Mouse (Mus musculus): Measurements from ENCODE around the gene Agbl4. TPM values are rescaled to one million over a fixed set of nuclear protein-coding genes. Genes with fewer than 3 reads are reported as not detected.

The Agbl4 gene
- polyA plus RNA-seq, 1 experiment from 2014 or later = 0.38 TPM

- no peak for ATAC-seq (ENCODE audit: insufficient number of reproducible peaks, insufficient read depth, low FRiP score, low TSS enrichment, low read depth)
These were observed 200.3 kb downstream of the Agbl4 start for GRCm38 (mm10) chr4:110597726-110598283.

GRCm38 (mm10) chr4:110641417-110641816 lies 244.0 kb downstream of the Agbl4 start:
- no peaks in the 10 kb centered on the region for H3K4me1 ChIP-seq (replicated peaks)
- H3K9ac ChIP-seq (replicated peaks) = no peak overlapping the region
- no peaks in the 10 kb centered on the region for H3K27me3 ChIP-seq
- no peak for ATAC-seq (ENCODE audit: insufficient number of reproducible peaks, insufficient read depth, low FRiP score, low TSS enrichment, low read depth)
- H3K27ac ChIP-seq = no peak overlapping the region
- H3K4me2 ChIP-seq = no peak overlapping the region
- H3K4me3 ChIP-seq (replicated peaks) = no peak overlapping the region
- WGBS = 90% methylated on average over 3 of the region's 3 CpGs
- H3K36me3 ChIP-seq = no peaks in the 10 kb centered on the region
- H3K9me3 ChIP-seq = no peaks in the 10 kb centered on the region

More at GRCm38 (mm10) chr4:110597726-110598283, 200.3 kb downstream of the Agbl4 start:
- no peaks in the 10 kb centered on the region for H3K9me3 ChIP-seq
- no peaks in the 10 kb centered on the region for H3K4me1 ChIP-seq (replicated peaks)
- H3K27ac ChIP-seq = no peak overlapping the region
- no peak overlapping the region for H3K4me3 ChIP-seq (replicated peaks)
- no peaks in the 10 kb centered on the region for H3K36me3 ChIP-seq
- H3K9ac ChIP-seq (replicated peaks) = no peak overlapping the region
- no peaks in the 10 kb centered on the region for H3K27me3 ChIP-seq
- WGBS = 64% methylated on average over 4 of the region's 4 CpGs
- H3K4me2 ChIP-seq = no peak overlapping the region

- ATAC-seq (ENCODE audit: insufficient number of reproducible peaks, insufficient read depth, low FRiP score, low TSS enrichment, low read depth) = peak; percentile 56; the same call in 1 of the 2 replicates
- no peak overlapping the region for H3K4me3 ChIP-seq (replicated peaks)
- no peaks in the 10 kb centered on the region for H3K27me3 ChIP-seq
- no peak overlapping the region for H3K27ac ChIP-seq
- no peaks in the 10 kb centered on the region for H3K9me3 ChIP-seq
- H3K36me3 ChIP-seq = no peaks in the 10 kb centered on the region
- no peak overlapping the region for H3K9ac ChIP-seq (replicated peaks)
- H3K4me1 ChIP-seq (replicated peaks) = no peaks in the 10 kb centered on the region
- H3K4me2 ChIP-seq = no peak overlapping the region
- WGBS = 87% methylated on average over 2 of the region's 2 CpGs
These were observed 265.5 kb downstream of the Agbl4 start for GRCm38 (mm10) chr4:110662940-110663339.

- Histone ChIP-seq H3K4me2 (no peak overlapping the region), H3K27ac (no peak overlapping the region), H3K27me3 (no peaks in the 10 kb centered on the region), H3K9ac (replicated peaks) (no peak overlapping the region), H3K36me3 (no peaks in the 10 kb centered on the region), H3K4me3 (replicated peaks) (no peak overlapping the region), H3K4me1 (replicated peaks) (no peaks in the 10 kb centered on the region), H3K9me3 (no peaks in the 10 kb centered on the region)
- WGBS = 68% methylated on average over 1 of the region's 1 CpGs
- no peak for ATAC-seq (ENCODE audit: insufficient number of reproducible peaks, insufficient read depth, low FRiP score, low TSS enrichment, low read depth)
These were observed 276.7 kb downstream of the Agbl4 start for GRCm38 (mm10) chr4:110674121-110674520.

- Histone ChIP-seq H3K4me3 (replicated peaks) (no peak overlapping the region), H3K4me1 (replicated peaks) (no peaks in the 10 kb centered on the region), H3K27ac (no peak overlapping the region), H3K9me3 (no peaks in the 10 kb centered on the region), H3K9ac (replicated peaks) (no peak overlapping the region), H3K27me3 (no peaks in the 10 kb centered on the region), H3K4me2 (no peak overlapping the region), H3K36me3 (no peaks in the 10 kb centered on the region)
- WGBS = 81% methylated on average over 1 of the region's 1 CpGs
- no peak for ATAC-seq (ENCODE audit: insufficient number of reproducible peaks, insufficient read depth, low FRiP score, low TSS enrichment, low read depth)
These were observed 337.7 kb downstream of the Agbl4 start for GRCm38 (mm10) chr4:110735141-110735540.

- WGBS = 92% methylated on average over 2 of the region's 2 CpGs
- H3K27me3 ChIP-seq = no peaks in the 10 kb centered on the region
- H3K9ac ChIP-seq (replicated peaks) = no peak overlapping the region
- ATAC-seq (ENCODE audit: insufficient number of reproducible peaks, insufficient read depth, low FRiP score, low TSS enrichment, low read depth) = no peak
- H3K9me3 ChIP-seq = no peaks in the 10 kb centered on the region
- no peaks in the 10 kb centered on the region for H3K36me3 ChIP-seq
- no peak overlapping the region for H3K4me3 ChIP-seq (replicated peaks)
- no peak overlapping the region for H3K27ac ChIP-seq
- no peaks in the 10 kb centered on the region for H3K4me1 ChIP-seq (replicated peaks)
- H3K4me2 ChIP-seq = no peak overlapping the region
These were observed 360.5 kb downstream of the Agbl4 start for GRCm38 (mm10) chr4:110757941-110758340.

- H3K4me3 ChIP-seq (replicated peaks) = no peak overlapping the region
- H3K4me1 ChIP-seq (replicated peaks) = no peaks in the 10 kb centered on the region
- H3K27me3 ChIP-seq = no peaks in the 10 kb centered on the region
- no peaks in the 10 kb centered on the region for H3K9me3 ChIP-seq
- H3K27ac ChIP-seq = no peak overlapping the region
- no peaks in the 10 kb centered on the region for H3K36me3 ChIP-seq
- no peak overlapping the region for H3K9ac ChIP-seq (replicated peaks)
- 86% methylated on average over 4 of the region's 4 CpGs for WGBS
- H3K4me2 ChIP-seq = no peak overlapping the region
- no peak for ATAC-seq (ENCODE audit: insufficient number of reproducible peaks, insufficient read depth, low FRiP score, low TSS enrichment, low read depth)
These were observed 391.1 kb downstream of the Agbl4 start for GRCm38 (mm10) chr4:110788596-110788995.

GRCm38 (mm10) chr4:110799902-110800301 lies 402.4 kb downstream of the Agbl4 start:
- Histone ChIP-seq H3K4me2 (no peak overlapping the region), H3K4me3 (replicated peaks) (no peak overlapping the region), H3K36me3 (no peaks in the 10 kb centered on the region), H3K9ac (replicated peaks) (no peak overlapping the region), H3K27ac (no peak overlapping the region), H3K4me1 (replicated peaks) (no peaks in the 10 kb centered on the region), H3K27me3 (no peaks in the 10 kb centered on the region), H3K9me3 (no peaks in the 10 kb centered on the region)
- no peak for ATAC-seq (ENCODE audit: insufficient number of reproducible peaks, insufficient read depth, low FRiP score, low TSS enrichment, low read depth)
- 87% methylated on average over 4 of the region's 4 CpGs for WGBS

GRCm38 (mm10) chr4:110810947-110811346 lies 413.5 kb downstream of the Agbl4 start:
- 79% methylated on average over 1 of the region's 1 CpGs for WGBS
- Histone ChIP-seq H3K4me1 (replicated peaks) (no peaks in the 10 kb centered on the region), H3K9ac (replicated peaks) (no peak overlapping the region), H3K9me3 (no peaks in the 10 kb centered on the region), H3K4me2 (no peak overlapping the region), H3K27ac (no peak overlapping the region), H3K4me3 (replicated peaks) (no peak overlapping the region), H3K36me3 (no peaks in the 10 kb centered on the region), H3K27me3 (no peaks in the 10 kb centered on the region)
- no peak for ATAC-seq (ENCODE audit: insufficient number of reproducible peaks, insufficient read depth, low FRiP score, low TSS enrichment, low read depth)

- 58% methylated on average over 1 of the region's 1 CpGs for WGBS
- Histone ChIP-seq H3K36me3 (no peaks in the 10 kb centered on the region), H3K27me3 (no peaks in the 10 kb centered on the region), H3K9ac (replicated peaks) (no peak overlapping the region), H3K27ac (no peak overlapping the region), H3K9me3 (no peaks in the 10 kb centered on the region), H3K4me1 (replicated peaks) (no peaks in the 10 kb centered on the region), H3K4me3 (replicated peaks) (no peak overlapping the region), H3K4me2 (no peak overlapping the region)
- ATAC-seq (ENCODE audit: insufficient number of reproducible peaks, insufficient read depth, low FRiP score, low TSS enrichment, low read depth) = no peak
These were observed 435.3 kb downstream of the Agbl4 start for GRCm38 (mm10) chr4:110832776-110833175.

GRCm38 (mm10) chr4:110879719-110880443 lies 482.4 kb downstream of the Agbl4 start:
- no peak overlapping the region for H3K4me3 ChIP-seq (replicated peaks)

GRCm38 (mm10) chr4:110916061-110916460 lies 518.6 kb downstream of the Agbl4 start:
- no peak overlapping the region for H3K4me3 ChIP-seq (replicated peaks)
- H3K4me2 ChIP-seq = no peak overlapping the region
- H3K36me3 ChIP-seq = no peaks in the 10 kb centered on the region
- no peak for ATAC-seq (ENCODE audit: insufficient number of reproducible peaks, insufficient read depth, low FRiP score, low TSS enrichment, low read depth)
- peaks cover 6% of the 10 kb centered on the region for H3K4me1 ChIP-seq (replicated peaks)
- no peaks in the 10 kb centered on the region for H3K9me3 ChIP-seq
- no peaks in the 10 kb centered on the region for H3K27me3 ChIP-seq
- H3K9ac ChIP-seq (replicated peaks) = no peak overlapping the region
- H3K27ac ChIP-seq = no peak overlapping the region

More at GRCm38 (mm10) chr4:110879719-110880443, 482.4 kb downstream of the Agbl4 start:
- Histone ChIP-seq H3K27me3 (no peaks in the 10 kb centered on the region), H3K4me1 (replicated peaks) (no peaks in the 10 kb centered on the region), H3K36me3 (no peaks in the 10 kb centered on the region), H3K27ac (no peak overlapping the region), H3K9me3 (no peaks in the 10 kb centered on the region), H3K4me2 (no peak overlapping the region), H3K9ac (replicated peaks) (no peak overlapping the region)
- ATAC-seq (ENCODE audit: insufficient number of reproducible peaks, insufficient read depth, low FRiP score, low TSS enrichment, low read depth) = no peak
- WGBS = 79% methylated on average over 2 of the region's 2 CpGs
